Mouse (Mus musculus) telencephalon, adult 2 months (tissue): ENCODE data around the gene Ccdc162.
A peak's percentile ranks its signal among the peaks of the same experiment; 100 is the strongest.
"Not testable (repeated sequence)": the region's sequence is repeated elsewhere in the genome, so short reads cannot be mapped to it uniquely, and the experiment has no call there.

Experiments
- DNase-seq: peaks from one replicate; pipeline ENCODE4 v3.0.0-alpha.2; 2011; ENCODE audit warnings: low read depth, low spot score

Ccdc162 gene

DNA sequence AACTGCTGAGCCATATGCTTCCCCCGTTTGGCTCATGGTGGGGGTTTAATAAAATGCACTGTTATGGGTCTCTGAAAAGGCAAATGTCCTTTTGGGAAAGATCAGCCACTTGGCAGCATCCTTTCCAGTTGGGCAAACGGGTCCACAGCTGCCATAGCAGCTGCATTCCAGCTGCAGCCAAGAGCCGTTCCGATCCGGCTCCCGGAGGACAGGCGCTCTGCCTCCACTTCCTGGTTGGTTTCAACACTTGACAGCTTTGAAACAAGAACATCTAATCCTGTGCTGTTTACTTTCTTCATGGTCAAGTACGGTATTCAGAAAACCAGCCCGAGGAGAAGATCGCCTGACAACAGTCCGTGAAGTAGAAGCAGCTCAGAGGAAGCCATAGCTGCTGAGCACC lies 19.4 kb downstream of the Ccdc162 start:
- no peak for DNase-seq

DNA sequence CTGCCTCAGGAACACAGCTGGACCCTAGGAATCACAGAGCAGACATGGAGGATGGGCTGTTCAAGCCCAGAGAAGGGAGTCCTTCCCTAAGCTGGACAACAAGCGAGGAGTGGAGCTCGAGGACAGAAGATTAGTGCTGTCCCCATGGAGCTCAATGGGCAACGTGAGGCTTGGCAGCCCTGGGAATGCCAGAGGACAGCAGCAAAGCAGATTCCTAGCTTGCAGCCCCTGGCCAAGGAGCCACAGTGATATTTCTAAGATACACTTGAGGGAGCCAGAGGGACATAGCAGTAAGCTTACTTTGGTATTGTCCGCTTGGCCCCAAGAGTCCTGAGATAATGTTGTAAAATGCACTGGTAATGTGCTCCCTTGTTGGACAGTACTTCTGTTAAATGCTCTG lies 25.5 kb downstream of the Ccdc162 start:
- DNase-seq = no peak

DNA sequence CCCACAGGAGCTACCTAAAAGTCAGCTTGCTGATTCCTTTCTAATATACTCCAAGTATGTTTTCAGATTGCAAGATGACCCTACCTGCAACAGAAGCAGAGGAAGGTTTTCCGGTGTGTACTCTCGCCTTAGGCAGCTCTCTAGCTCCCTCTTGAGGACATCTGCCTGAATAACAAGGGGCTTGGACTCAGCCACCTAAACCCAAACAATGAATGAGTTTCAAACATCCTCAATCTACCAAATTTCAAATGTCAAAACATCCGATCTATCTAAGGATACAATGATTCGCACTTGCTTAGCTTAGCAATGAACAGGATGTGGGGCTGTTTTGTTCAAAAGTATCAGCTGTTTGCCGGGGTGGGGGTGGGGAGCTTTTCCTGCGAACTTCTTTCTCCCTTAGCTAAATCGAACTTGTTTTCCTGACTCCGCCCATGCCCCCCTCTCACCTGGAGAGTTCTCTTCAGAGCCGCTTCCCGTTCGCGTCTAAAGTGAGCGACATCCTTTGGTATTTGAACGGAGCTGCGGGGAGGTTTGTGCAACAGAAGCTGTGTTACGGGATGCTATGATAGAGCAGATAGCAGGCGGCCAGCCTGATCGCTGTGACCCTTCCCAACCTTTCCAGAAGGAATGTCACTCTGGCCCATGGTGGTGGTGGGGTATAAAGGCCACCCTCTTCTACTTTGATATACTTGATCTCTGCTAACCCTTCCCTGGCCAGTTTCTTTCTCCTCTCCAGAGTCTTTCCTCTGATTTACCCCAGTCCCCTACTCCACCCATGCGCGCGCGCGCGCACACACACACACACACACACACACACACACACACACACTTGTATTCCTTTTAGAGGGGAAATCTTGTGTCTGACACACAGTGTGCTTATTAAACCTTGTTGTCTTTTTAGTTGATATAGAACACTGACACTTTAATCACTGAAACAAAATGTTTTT lies 26.2 kb downstream of the Ccdc162 start:
- DNase-seq = peak; percentile 29

DNA sequence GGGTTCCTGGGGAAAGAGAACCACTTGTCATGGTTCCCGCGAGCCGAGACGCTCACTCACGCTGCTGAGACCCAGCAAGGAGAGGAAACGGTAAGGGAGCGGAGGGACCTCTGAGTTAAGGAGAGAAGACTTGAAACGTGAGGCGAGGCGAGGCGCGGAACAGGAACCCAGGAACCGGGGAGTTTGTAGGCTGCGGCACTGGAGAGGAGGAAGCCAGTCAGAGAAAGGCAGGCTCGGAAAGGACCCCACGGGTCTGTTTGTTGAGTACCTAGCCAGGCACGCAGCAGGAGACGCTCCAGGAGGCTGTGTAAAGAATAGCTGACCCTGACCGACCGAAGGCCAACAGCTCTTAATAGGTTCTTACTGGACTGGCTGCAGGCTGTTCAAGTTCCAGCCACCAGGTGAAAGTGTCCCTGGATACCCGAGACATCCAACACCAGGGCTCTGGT lies 31.9 kb downstream of the Ccdc162 start:
- DNase-seq = no peak

DNA sequence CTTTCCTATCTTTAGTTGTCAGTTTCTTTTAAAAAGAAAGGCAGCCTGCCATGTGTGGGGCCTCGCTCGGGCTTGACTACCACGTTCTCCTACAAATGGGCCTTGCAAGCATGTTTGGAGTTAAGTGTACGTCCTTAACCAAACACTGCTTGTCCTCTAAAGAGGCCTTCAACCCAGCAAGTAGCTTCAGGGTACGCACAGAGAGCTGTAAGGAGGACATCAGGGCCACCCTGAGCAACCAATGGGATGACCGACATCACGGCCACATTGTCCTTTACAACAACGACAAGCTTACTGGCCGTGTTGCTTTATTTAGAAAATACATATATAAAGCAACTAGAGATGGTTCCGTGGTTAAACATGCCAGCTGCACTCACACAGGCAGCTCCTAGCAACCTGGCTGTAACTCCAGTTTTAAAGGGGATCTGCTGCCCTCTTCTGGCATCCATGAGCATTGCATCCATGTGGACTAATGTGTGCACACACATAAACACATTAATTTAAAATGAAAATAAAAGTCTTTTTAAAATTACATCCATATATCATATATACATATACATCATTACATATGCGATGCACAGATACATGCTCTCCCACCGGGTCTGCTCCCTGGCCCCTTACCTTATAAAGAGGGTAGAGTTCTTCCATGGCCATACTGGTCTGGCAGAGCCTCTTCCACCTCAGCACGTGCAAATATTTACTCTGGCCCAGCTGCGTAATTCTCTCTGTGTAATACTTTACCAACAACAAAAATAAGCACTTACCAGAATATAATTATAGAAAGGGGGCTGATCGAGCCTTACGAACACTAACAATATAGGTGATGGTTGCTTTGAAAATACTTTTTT lies 33.7 kb downstream of the Ccdc162 start:
- peak; percentile 61 for DNase-seq

DNA sequence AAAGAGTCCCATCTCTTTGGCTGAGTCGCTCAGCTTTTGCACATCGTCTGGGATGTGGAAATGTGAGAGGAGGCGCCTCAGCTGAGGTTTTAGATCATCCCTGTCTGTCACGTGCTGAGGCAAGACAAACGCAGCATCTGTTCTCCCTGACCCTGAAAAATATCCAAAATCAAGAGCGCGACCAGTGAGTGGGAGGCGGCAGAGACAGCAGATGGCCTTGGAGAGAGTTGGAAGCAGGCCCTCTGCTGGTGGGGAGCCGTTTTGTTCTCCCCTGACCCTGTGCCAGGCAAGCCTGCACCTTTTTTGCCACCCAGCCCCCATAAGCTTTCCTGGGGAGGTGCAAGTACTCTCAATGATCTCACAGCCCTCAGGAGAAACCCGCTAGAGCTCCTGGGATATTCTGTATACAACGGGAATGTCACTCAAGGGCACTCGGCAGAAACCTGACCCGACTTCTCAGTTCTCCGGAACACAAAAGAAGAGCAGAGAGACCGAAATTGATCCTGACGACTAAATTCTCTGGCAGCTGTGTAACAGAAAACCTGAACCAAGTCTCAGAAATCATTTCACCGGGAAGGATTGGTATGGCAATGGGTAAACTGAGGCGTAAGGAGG lies 37.6 kb downstream of the Ccdc162 start:
- peak; percentile 87 for DNase-seq

DNA sequence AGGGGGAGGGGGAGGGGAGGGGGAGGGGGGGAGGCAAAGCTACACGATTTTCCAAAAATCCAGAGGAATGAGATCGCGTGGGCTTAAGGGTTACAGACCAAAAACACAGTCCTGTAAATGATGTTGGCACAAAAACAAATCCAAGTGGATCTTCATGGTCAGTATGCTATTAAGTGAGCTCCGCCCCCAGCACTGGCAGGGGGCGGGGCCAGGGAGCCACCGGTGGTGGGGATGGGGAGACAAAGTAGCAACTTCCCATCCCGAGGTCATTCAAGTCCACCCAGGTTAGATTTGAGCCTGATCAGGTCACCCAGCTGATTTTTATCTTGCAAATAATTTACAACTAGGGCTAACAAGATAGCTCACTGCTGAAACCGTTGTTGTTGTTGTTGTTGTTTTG lies 39.0 kb downstream of the Ccdc162 start:
- no peak for DNase-seq

DNA sequence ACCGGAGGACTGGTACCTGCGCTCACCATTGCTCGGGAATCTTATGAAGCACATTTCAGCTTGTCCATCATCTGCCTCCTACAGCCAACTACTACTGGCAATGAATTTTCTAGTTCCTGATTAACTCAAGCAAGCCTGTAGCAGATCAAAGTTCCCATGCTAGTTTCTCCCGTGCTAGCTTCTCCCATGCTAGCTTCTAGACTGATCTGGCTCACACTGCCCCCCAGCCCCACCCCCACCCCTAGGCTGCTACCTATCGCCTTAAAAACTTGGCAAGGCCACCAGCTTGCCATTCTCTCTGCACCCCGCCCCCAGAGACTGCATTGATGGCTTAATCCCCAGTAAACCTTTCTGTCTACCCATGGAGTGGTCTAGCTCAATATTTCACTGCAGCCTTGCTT lies 39.8 kb downstream of the Ccdc162 start:
- DNase-seq = no peak

DNA sequence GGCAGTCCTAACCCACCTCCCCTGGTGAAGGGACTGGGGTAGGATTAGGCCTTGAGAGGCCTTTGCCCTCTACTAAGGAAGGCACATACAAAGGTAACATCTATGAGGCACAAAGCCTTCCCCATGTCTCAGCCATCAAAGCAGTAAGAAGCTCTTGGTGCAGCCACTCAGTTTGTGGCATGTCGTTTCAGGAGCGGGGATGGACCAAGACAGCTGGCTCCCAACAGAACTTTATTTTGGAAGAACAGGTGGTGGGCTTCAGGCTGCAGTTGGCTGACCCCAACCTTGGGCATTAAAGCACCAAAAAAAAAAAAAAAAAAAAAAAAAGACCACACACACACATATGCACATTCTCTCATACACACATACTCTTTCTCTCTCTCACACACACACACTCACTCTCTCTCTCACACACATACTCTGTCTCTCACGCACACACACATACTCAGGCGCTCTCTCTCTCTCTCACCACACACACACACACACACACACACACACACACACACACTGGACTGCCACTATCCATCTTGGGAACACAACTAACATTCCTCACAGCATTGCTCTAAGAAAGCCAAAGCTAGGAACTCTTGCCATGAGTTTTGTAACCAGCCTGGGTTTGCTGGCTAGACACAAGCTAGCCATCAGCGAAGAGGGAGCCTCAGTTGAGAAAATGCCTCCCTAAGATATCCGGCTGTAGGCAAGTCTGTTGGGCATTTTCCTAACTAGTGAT lies 40.4 kb downstream of the Ccdc162 start:
- DNase-seq = no peak

DNA sequence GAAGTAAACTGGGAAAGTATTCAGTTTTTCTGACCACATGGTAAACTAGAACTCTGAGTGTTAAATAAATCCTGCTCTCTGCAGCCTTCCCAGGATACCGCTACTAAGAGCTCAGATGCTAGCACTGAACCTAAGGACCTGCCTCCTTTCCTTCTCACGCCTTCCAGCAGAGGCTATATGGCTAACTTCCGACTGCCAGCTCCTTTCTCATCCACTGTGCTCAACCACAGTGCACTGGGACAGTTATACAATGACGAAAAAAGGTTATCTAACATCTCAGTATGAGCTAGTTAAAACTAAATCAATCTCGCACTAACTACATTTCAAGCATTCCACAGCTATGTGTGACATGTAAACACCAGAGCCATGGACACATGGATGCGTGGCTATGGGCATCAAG lies 41.2 kb downstream of the Ccdc162 start:
- DNase-seq = no peak

DNA sequence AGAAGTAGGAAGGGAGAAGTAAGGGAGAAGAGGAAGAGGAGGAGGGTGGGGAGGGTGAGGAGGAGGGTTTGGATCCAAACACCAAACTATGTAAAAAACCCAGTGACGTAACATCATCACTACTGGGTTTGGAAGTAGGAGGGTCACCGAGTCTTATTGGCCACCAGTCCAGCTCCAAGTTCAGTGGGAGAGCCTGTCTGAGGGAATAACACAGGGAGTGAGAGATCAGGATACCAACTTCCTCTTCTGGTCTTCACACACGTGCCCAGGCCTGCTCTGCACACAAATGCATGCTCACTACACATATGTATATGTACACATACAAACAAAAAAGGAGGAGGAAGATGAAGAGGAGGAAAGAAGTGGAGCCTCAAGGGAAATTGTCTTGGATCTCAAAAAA lies 42.1 kb downstream of the Ccdc162 start:
- no peak for DNase-seq

DNA sequence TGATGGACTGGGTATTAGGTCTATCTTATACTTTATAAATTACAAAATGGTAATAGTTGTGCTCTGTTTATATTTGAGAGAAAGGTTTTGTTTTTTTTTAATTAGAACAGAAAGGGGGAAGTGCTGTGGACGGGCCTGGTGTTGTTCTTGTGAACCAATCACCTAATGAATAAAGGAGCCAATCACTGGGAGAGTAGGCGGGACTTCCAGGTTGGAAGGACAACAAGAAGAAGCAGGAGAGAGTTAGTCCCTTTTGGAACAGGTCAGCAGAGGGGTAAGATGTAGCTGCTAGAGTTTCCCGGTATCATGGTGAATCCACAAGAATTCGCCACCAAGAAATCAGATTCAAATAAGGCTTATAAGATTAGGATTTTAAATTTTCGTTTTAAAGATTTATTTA lies 46.2 kb downstream of the Ccdc162 start:
- DNase-seq = no peak

DNA sequence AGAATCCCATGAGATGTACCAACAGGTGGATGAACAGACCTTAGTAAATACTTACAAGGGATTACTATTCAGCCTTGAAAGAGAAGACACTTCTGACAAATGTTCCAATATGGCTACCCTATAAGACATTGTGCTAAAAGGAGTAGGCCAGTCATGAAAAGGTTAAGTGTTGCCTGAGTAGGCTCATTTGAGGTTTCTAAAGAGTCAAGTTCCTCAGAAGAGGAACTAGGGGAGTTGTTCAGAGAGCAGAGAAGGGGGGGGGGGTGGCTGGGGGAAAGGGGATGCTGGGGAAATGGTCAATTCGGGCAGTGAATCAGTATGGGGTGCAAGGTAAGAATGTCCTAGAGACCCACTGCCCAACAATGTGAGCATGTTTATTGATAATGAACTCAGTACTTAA lies 50.9 kb downstream of the Ccdc162 start:
- DNase-seq = no peak

DNA sequence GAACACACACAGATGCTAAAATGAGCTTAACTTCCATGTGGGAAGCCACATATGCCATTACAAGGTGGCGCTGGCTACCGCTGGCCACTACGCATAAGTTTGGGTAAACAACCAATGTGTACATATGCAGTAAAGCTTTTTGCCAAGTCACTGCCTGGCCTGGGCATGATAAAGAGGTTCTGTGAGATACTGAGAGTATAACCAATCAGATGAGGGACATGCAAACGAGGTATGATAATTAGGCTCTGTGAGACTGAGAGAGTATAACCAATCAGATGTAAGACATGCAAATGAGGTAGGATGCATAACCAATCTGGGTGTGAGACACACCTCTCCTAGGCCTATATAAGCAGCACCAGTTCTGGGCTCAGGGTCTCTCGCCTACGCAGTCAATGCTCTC lies 56.8 kb downstream of the Ccdc162 start:
- DNase-seq = not testable (repeated sequence)

DNA sequence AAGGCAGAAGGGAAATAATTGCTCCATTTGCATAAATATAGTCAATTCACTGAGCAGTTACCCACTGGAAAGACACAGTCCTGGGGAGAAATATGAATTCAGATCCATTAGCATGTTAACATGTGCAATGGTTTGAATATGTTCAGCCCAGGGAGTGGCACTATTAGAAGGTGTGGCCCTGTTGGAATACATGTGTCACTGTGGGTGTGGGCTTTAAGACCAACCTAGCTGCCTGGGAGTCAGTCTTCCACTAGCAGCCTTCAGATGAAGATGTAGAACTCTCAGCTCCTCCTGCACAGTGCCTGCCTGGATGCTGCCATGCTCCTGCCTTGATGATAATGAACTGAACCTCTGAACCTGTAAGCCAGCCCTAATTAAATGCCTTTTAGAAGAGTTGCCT lies 60.8 kb downstream of the Ccdc162 start:
- DNase-seq = not testable (repeated sequence)

DNA sequence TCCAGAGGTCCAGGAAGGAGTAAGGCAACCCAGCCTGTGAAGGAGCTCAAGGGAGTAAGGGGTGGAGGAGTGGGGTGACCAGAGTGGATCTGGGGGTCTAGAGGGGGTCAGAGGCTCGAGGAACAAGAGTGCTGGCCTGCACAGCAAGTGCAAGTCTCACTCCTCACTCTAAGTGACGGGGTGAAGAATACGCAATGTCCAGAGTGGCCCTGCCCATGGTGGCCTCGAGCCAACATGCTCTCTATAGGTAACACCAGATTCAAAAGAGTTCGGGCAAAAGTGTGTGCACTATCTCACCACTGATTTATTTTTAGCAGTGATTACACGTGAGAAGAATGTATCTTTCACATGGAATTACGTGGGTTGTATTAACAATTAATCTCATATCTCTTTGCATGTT lies 63.4 kb downstream of the Ccdc162 start:
- no peak for DNase-seq

DNA sequence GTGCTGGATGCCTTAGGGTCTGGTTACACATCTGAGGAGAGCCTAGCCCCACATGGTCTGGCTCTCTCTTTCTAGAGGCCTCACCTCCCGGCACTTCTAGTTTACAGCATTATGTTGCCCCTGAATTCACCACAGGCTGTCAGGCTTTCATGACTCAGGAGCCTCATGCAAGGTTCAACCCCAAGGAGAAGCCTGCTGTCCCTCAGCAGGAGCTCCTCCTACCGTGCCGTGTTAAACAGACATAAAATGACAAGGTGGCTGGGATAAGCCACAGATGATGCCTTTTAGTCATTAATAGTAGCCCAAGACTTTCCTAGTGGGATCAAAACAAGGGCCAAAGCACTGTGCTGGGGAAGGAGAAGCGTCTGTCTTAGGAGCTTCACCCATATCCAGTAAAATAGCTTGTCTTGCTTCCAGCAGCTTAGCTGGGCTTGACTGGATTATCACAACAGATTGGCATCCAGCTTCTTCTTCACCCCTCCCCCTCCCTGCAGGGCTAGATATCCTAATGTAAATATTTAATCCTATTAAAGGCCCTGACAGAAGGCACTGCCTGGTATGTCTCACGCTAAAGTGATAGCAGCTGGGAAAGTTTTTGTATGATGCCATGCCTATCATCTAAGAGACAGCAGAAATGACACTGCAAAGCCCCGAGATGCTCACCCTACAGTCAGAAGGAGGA lies 64.2 kb downstream of the Ccdc162 start:
- DNase-seq = no peak

DNA sequence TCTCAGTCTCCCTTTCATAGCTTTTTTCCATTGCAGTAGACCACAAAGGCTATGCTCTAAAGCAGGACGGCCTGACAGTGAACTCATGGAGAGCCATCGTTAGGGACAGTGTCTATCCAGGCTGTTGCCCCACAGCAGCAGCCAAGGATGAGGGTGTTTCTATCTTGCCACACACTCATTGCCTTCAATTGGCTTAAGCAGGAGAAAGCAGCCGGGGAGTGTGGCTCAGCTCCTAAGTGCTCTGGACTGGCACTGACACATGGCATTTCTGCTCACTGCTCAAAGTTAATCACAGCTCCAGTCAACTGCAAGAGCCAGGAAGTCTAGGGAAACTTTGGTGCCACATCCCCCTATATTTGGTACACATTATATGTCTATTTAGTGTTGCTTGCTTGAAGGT lies 64.9 kb downstream of the Ccdc162 start:
- DNase-seq = no peak

DNA sequence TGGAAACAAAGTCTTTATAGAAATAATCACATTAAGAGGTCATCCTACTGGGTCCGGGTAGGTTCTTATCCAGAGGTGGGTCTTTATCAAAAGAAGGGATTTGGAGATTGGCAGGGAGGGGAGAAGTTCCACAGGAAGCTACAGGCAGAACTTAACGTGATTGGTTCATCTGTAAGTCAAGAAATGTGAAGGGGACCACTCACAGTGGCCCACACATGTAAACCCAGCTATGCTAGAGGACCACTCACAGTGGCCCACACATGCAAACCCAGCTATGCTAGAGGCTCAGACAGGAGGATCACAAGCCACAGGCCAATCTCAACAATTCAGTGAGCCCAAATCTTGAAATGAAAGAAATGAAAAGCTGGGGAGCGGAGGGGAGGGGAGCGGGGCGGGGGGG lies 67.2 kb downstream of the Ccdc162 start:
- no peak for DNase-seq

DNA sequence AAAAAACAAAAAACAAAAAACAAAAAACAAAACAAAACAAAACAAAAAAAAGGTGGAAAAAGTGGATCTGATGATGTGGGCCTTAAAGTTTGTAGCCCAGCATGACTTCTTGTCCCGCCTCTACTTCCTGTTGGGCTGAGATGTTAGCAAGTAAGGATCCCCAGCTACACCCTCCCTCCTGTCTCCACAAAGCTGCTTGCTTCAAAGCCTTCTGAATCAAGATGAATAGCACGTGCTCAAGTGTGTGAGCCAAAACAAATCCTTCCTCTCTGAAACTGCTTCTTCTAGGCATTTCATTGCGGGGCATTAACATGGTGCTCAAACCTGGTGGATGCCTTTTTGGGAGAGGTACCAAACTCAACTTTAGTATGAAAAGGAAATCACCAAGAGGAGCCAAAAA lies 77.7 kb downstream of the Ccdc162 start:
- DNase-seq = no peak
